Mouse (Mus musculus) small intestine, adult 2 months (tissue): ENCODE data around the gene Speg.

Experiments
- CTCF ChIP-seq: fragments of 200-500 bp; IDR thresholded peaks from 2 replicates; pipeline ENCODE4 v1.5.1; 2012; ENCODE audit warnings: low read depth, mild to moderate bottlenecking, control low read depth, inconsistent platforms, low read length, moderate library complexity, mixed read lengths; ENCODE audit not compliant: insufficient replicate concordance, insufficient read length; ENCODE audit errors: extremely low read depth
- POLR2A ChIP-seq: fragments of 200-500 bp; IDR thresholded peaks from 2 replicates; pipeline ENCODE4 v1.6.1; 2012; ENCODE audit warnings: low read depth, mild to moderate bottlenecking, control low read depth, inconsistent platforms, low read length, moderate library complexity

GRCm38 (mm10) chr1:75339337-75339736 is 35.8 kb upstream of the Speg start:
- TF ChIP-seq POLR2A (no peak), CTCF (no peak)
